Mouse (Mus musculus) brain, embryonic 14.5 days (tissue): Measurements from ENCODE around the gene Nsl1. TPM values are rescaled to one million over a fixed set of nuclear protein-coding genes. Genes with fewer than 3 reads are reported as not detected.
A peak's percentile ranks its signal among the peaks of the same experiment; 100 is the strongest.

Experiments
- DNase-seq: peaks from one replicate; pipeline ENCODE4 v3.0.0-alpha.2; 2011; ENCODE audit warnings: low read depth
- CTCF ChIP-seq: fragments of 200-500 bp; IDR thresholded peaks from 2 replicates; pipeline ENCODE4 v1.5.1; 2012; ENCODE audit warnings: inconsistent platforms, mild to moderate bottlenecking, moderate library complexity, borderline replicate concordance; ENCODE audit not compliant: insufficient read depth, insufficient read length; ENCODE audit errors: extremely low read depth
- POLR2A ChIP-seq: fragments of 200-500 bp; IDR thresholded peaks from 2 replicates; pipeline ENCODE4 v1.6.1; 2012; ENCODE audit warnings: mild to moderate bottlenecking, inconsistent platforms, borderline replicate concordance; ENCODE audit not compliant: poor library complexity, insufficient read depth, insufficient read length, severe bottlenecking; ENCODE audit errors: extremely low read depth
- polyA plus RNA-seq: library from polyadenylated mRNA; depleted of rRNA; stranded (reverse); fragments of >200 nt; gene quantifications from 2 replicates; pipeline ENCODE4 v1.2.3, GENCODE M21; 2012; rRNA removed

The Nsl1 gene
- polyA plus RNA-seq, 1 experiment, result 6.0 TPM

GRCm38 (mm10) chr1:191131692-191132091 lies 68.9 kb downstream of the Nsl1 start:
- no peak for DNase-seq
- TF ChIP-seq CTCF, result no peak
- TF ChIP-seq POLR2A, result no peak

GRCm38 (mm10) chr1:191132240-191132639 lies 69.4 kb downstream of the Nsl1 start:
- TF ChIP-seq POLR2A, result no peak
- TF ChIP-seq CTCF, result no peak
- DNase-seq, result peak; percentile 16

GRCm38 (mm10) chr1:191132934-191133333 lies 70.1 kb downstream of the Nsl1 start:
- DNase-seq, result no peak
- TF ChIP-seq CTCF (no peak), POLR2A (no peak)

DNA sequence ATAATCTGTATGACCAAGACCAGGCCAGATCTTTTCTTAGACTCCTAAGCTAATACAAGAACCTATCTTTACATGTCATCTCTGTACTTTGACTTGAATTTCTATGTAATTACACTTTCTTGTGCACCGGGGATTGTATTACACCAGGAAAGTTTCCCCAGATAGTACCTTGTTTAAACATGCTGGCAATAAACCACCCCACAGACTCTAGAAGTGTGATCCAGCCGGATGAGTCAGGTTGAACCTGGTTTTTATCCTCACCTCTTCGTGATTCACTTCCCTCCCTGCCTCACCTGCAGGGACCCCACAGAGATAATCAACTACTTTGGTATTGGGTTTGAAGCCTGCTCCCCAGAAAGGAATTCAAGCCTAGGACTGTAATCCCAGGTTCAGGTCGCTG lies 72.6 kb downstream of the Nsl1 start:
- DNase-seq, result no peak
- TF ChIP-seq CTCF, result no peak
- TF ChIP-seq POLR2A, result no peak

Other genes with a start within 250 kb of the Nsl1 start
- gene Rps6kc1, start 151.2 kb upstream of the Nsl1 start, polyA plus RNA-seq, result 14.2 and 25.2 TPM in 2 replicates
- 51.8 and 63.2 TPM in 2 replicates for gene Angel2, start 137.9 kb upstream of the Nsl1 start, polyA plus RNA-seq
- 48.1 and 66.0 TPM in 2 replicates for gene Vash2, start 83.7 kb upstream of the Nsl1 start, polyA plus RNA-seq
- gene Flvcr1, start 36.9 kb upstream of the Nsl1 start, polyA plus RNA-seq, result 24.6 and 25.0 TPM in 2 replicates
- gene Spata45, start 26.4 kb upstream of the Nsl1 start, polyA plus RNA-seq, result not detected in 2 replicates
- gene Tatdn3, start 80 bp upstream of the Nsl1 start, polyA plus RNA-seq, result 23.8 and 25.3 TPM in 2 replicates
- 1.6 and 2.2 TPM in 2 replicates for gene Batf3, start 34.8 kb downstream of the Nsl1 start, polyA plus RNA-seq
- gene Fam71a, start 101.8 kb downstream of the Nsl1 start, polyA plus RNA-seq, result not detected in 2 replicates
- 1.0 and 1.5 TPM in 2 replicates for gene Atf3, start 155.0 kb downstream of the Nsl1 start, polyA plus RNA-seq